Mouse (Mus musculus) MEL (cell line): ENCODE measurements around the gene Col4a3.

Experiments used
- BHLHE40 ChIP-seq: IDR thresholded peaks from 2 replicates; pipeline ENCODE4 v1.6.1; 2012; ENCODE audit warnings: low read depth, mild to moderate bottlenecking, inconsistent platforms, low read length, improper control_type of control experiment, borderline replicate concordance
- CTCF ChIP-seq, 3 experiments: IDR thresholded peaks in 2 of 3; conservative IDR thresholded peaks in 1 of 3; 2 replicates each; pipeline ENCODE4 v1.5.1; 2011 to 2012; ENCODE audit warnings: low read length in 3 of 3, low read depth in 2 of 3, mild to moderate bottlenecking in 2 of 3, improper control_type of control experiment in 1 of 3, inconsistent platforms in 1 of 3, mixed read lengths in 1 of 3, moderate library complexity in 1 of 3; ENCODE audit not compliant: control insufficient read depth in 1 of 3, insufficient read depth in 1 of 3, poor library complexity in 1 of 3, severe bottlenecking in 1 of 3
- EP300 ChIP-seq, 2 experiments: IDR thresholded peaks; 2 replicates each; pipeline ENCODE4 v1.6.1; 2011; ENCODE audit warnings: improper control_type of control experiment in 2 of 2, low read length in 2 of 2, low read depth in 1 of 2, mild to moderate bottlenecking in 1 of 2
- GATA1 ChIP-seq: IDR thresholded peaks from 2 replicates; pipeline ENCODE4 v1.6.1; 2011; ENCODE audit warnings: low read depth, low read length, improper control_type of control experiment
- MAX ChIP-seq: IDR thresholded peaks from 2 replicates; pipeline ENCODE4 v1.6.1; 2011; ENCODE audit warnings: low read length, improper control_type of control experiment
- MXI1 ChIP-seq: IDR thresholded peaks from 2 replicates; pipeline ENCODE4 v1.6.1; 2011; ENCODE audit warnings: mild to moderate bottlenecking, low read depth, low read length, improper control_type of control experiment
- POLR2A ChIP-seq, 2 experiments: IDR thresholded peaks; 2 replicates each; pipeline ENCODE4 v1.6.1; 2011 to 2012; ENCODE audit warnings: low read length in 2 of 2, mild to moderate bottlenecking in 2 of 2, control low read depth in 1 of 2, improper control_type of control experiment in 1 of 2, low read depth in 1 of 2, moderate library complexity in 1 of 2; ENCODE audit not compliant: control insufficient read depth in 1 of 2, insufficient read depth in 1 of 2, poor library complexity in 1 of 2
- RCOR1 ChIP-seq: IDR thresholded peaks from 2 replicates; pipeline ENCODE4 v1.6.1; 2012; ENCODE audit warnings: low read depth, mild to moderate bottlenecking, inconsistent platforms, low read length, improper control_type of control experiment
- SMC3 ChIP-seq: IDR thresholded peaks from 2 replicates; pipeline ENCODE4 v1.6.1; 2011; ENCODE audit warnings: low read depth, low read length, improper control_type of control experiment
- TAL1 ChIP-seq: IDR thresholded peaks from 2 replicates; pipeline ENCODE4 v1.6.1; 2012; ENCODE audit warnings: mild to moderate bottlenecking, inconsistent platforms, low read length, moderate library complexity, mixed read lengths
- TCF12 ChIP-seq: IDR thresholded peaks from 2 replicates; pipeline ENCODE4 v1.6.1; 2014; ENCODE audit warnings: low read depth, mild to moderate bottlenecking, inconsistent platforms, low read length, improper control_type of control experiment, moderate library complexity
- ZKSCAN1 ChIP-seq: IDR thresholded peaks from 2 replicates; pipeline ENCODE4 v1.6.1; 2012; ENCODE audit warnings: low read depth, mild to moderate bottlenecking, inconsistent platforms, low read length, improper control_type of control experiment, moderate library complexity
- ZMIZ1 ChIP-seq: IDR thresholded peaks from 2 replicates; pipeline ENCODE4 v1.6.1; 2012; ENCODE audit warnings: low read depth, mild to moderate bottlenecking, inconsistent platforms, low read length, improper control_type of control experiment, moderate library complexity
- ZNF384 ChIP-seq: IDR thresholded peaks from 2 replicates; pipeline ENCODE4 v1.6.1; 2012; ENCODE audit warnings: low read depth, mild to moderate bottlenecking, inconsistent platforms, low read length, improper control_type of control experiment

DNA sequence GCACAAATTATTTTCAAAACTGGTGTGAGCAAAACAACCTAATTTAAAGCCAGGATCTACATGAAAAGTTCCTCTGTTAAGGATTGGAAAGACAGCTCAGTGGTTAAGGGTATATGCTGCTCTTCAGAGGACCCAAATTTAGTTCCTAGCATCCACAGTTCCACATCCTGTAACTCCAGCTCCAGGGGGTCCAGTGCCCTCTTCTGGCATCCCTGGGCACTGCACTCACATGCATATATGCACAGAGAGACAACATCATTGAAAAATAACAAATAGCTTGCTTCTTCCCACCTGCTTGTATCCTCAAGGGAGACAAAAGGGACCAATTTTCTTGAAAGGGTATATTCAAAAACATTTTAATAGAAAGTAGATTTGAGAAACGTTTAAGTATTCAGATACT is 175.6 kb downstream of the Col4a3 start:
- TF ChIP-seq CTCF (IDR thresholded peaks at IDR 0.05 in 2 of 3, conservative IDR thresholded peaks at IDR 0.05 in 1 of 3; ENCODE audit: control insufficient read depth in 1 of 3, insufficient read depth in 1 of 3, low read depth in 2 of 3, low read length in 3 of 3, poor library complexity in 1 of 3, severe bottlenecking in 1 of 3) (peak; percentile 42 to 59 (median 44)), EP300 (IDR thresholded peaks at IDR 0.05; ENCODE audit: low read depth in 1 of 2, low read length in 2 of 2) (no peak), GATA1 (no peak), SMC3 (peak; percentile 27), POLR2A (IDR thresholded peaks at IDR 0.05; ENCODE audit: control insufficient read depth in 1 of 2, insufficient read depth in 1 of 2, low read depth in 1 of 2, low read length in 2 of 2, poor library complexity in 1 of 2) (no peak), MXI1 (no peak), ZMIZ1 (no peak), ZNF384 (no peak), BHLHE40 (no peak), ZKSCAN1 (no peak), TAL1 (no peak), RCOR1 (no peak), MAX (no peak), TCF12 (no peak)
